9 mouse cellular contexts compared by ENCODE assay signal in the genomic region with DNA sequence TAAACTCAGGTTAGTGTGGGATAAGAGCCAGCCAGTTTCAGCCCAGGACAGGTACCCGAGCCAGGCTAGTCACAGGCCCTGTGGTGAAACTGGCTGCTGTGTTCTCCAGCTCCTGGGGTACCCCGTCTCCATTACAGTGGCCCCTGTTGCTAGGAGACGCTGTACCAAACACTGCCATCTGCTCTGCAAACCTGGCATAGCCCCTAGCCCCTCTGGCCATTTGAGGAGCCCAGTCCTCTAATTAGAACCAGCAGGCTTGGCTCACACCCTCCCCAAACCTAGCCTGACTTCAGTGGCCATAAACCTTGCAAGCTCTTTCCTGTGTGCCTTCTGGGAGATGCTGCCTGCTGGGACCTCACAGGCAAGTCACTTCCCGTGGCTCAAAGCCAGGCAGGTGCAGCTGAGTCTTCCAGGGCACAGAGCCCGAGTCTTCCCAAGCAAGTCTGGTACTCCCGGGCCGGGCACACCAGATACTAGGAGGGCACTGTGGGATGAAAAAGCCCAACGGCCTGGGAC.
DNase-seq lines count a peak whose midpoint lies in the region; ATAC-seq lines count a peak whose summit lies in the region.
"Had no signal": no experiment of that assay in that cellular context is flagged by ENCODE, and none has a peak within 500 bp of the region (broad histone marks: within the 10 kb centered on the region; RNA-seq: fewer than 3 reads in every experiment).

No protein-coding gene starts in this region.

- H3K27me3 ChIP-seq in embryonic facial prominence, embryonic 12.5 days: 0 out of 2 replicates have a peak, but pooled peaks cover 3% of the 10 kb centered on the region
- H3K27me3 ChIP-seq in hindbrain, embryonic 14.5 days (ENCODE audit: control insufficient read depth, insufficient read depth, low read length): no peaks in the 10 kb centered on the region
- H3K27me3 ChIP-seq in neural tube, embryonic 12.5 days (replicated peaks): no peaks in the 10 kb centered on the region
- peaks cover 14% of the 10 kb centered on the region for H3K27me3 ChIP-seq in heart, embryonic 12.5 days (replicated peaks)

- peak overlapping the region; percentile 77 for H3K27ac ChIP-seq in embryonic facial prominence, embryonic 12.5 days
- 0 out of 2 replicates have a peak overlapping the region, but pooled peaks have one; percentile 26 for H3K27ac ChIP-seq in hindbrain, embryonic 14.5 days
- H3K27ac ChIP-seq in neural tube, embryonic 12.5 days: no peak overlapping the region
- H3K27ac ChIP-seq in heart, embryonic 12.5 days (ENCODE audit: poor library complexity, severe bottlenecking): no peak overlapping the region
- H3K27ac ChIP-seq: macrophage had no signal

- WGBS in embryonic facial prominence, embryonic 12.5 days: 40% methylated on average over 8 of the region's 8 CpGs
- WGBS in hindbrain, embryonic 14.5 days: 45% methylated on average over 8 of the region's 8 CpGs
- 34% methylated on average over 8 of the region's 8 CpGs for WGBS in neural tube, embryonic 12.5 days
- 70% methylated on average over 8 of the region's 8 CpGs for WGBS in heart, embryonic 12.5 days

- H3K4me2 ChIP-seq in embryonic facial prominence, embryonic 12.5 days (replicated peaks): peak overlapping the region; percentile 21
- no peak overlapping the region for H3K4me2 ChIP-seq in hindbrain, embryonic 14.5 days (replicated peaks)
- no peak overlapping the region for H3K4me2 ChIP-seq in neural tube, embryonic 12.5 days (replicated peaks)
- no peak overlapping the region for H3K4me2 ChIP-seq in heart, embryonic 12.5 days

- intact Hi-C loops in left cerebral cortex, postnatal 4 days (cut with DNase I): no loop called here

- peaks cover 53% of the 10 kb centered on the region for H3K4me1 ChIP-seq in embryonic facial prominence, embryonic 12.5 days
- H3K4me1 ChIP-seq in hindbrain, embryonic 14.5 days (replicated peaks; ENCODE audit: control insufficient read depth, insufficient read depth, low read length): peaks cover 26% of the 10 kb centered on the region
- peaks cover 45% of the 10 kb centered on the region for H3K4me1 ChIP-seq in neural tube, embryonic 12.5 days
- H3K4me1 ChIP-seq in heart, embryonic 12.5 days (replicated peaks): peaks cover 30% of the 10 kb centered on the region

- no peak overlapping the region for H3K4me3 ChIP-seq in embryonic facial prominence, embryonic 12.5 days
- no peak overlapping the region for H3K4me3 ChIP-seq in hindbrain, embryonic 14.5 days (replicated peaks; ENCODE audit: low read length)
- H3K4me3 ChIP-seq in neural tube, embryonic 12.5 days: no peak overlapping the region
- H3K4me3 ChIP-seq in heart, embryonic 12.5 days: no peak overlapping the region

- no peaks in the 10 kb centered on the region for H3K9me3 ChIP-seq in embryonic facial prominence, embryonic 12.5 days
- H3K9me3 ChIP-seq in hindbrain, embryonic 14.5 days (ENCODE audit: control insufficient read depth, low read length): no peaks in the 10 kb centered on the region
- no peaks in the 10 kb centered on the region for H3K9me3 ChIP-seq in neural tube, embryonic 12.5 days
- H3K9me3 ChIP-seq in heart, embryonic 12.5 days (replicated peaks): no peaks in the 10 kb centered on the region

- no peak overlapping the region for H3K9ac ChIP-seq in embryonic facial prominence, embryonic 12.5 days
- H3K9ac ChIP-seq in hindbrain, embryonic 14.5 days: no peak overlapping the region; the same call in 1 of the 2 replicates
- H3K9ac ChIP-seq in neural tube, embryonic 12.5 days: no peak overlapping the region
- no peak overlapping the region for H3K9ac ChIP-seq in heart, embryonic 12.5 days

- ATAC-seq in embryonic facial prominence, embryonic 12.5 days (ENCODE audit: insufficient number of reproducible peaks, insufficient read depth, low FRiP score, low TSS enrichment): no peak
- peak; percentile 64 for ATAC-seq in hindbrain, embryonic 14.5 days (ENCODE audit: low FRiP score)
- peak; percentile 62 for ATAC-seq in neural tube, embryonic 12.5 days (ENCODE audit: low FRiP score, low read depth)
- no peak for ATAC-seq in CD4-positive, CD25-positive, alpha-beta regulatory T cell, adult 4 months
- ATAC-seq in heart, embryonic 12.5 days (ENCODE audit: insufficient number of reproducible peaks, low FRiP score): no peak

- H3K36me3 ChIP-seq in embryonic facial prominence, embryonic 12.5 days: no peaks in the 10 kb centered on the region
- H3K36me3 ChIP-seq in hindbrain, embryonic 14.5 days (replicated peaks; ENCODE audit: control insufficient read depth, insufficient read depth): no peaks in the 10 kb centered on the region
- no peaks in the 10 kb centered on the region for H3K36me3 ChIP-seq in neural tube, embryonic 12.5 days
- no peaks in the 10 kb centered on the region for H3K36me3 ChIP-seq in heart, embryonic 12.5 days

- peak; percentile 90 for DNase-seq in left cerebral cortex, postnatal 4 days
- no peak for DNase-seq in left cerebral cortex, adult 11 months (ENCODE audit: low spot score)
- DNase-seq in hindbrain, embryonic 14.5 days (ENCODE audit: low spot score): peak; percentile 50
- no peak for DNase-seq in frontal cortex, postnatal 25 days (ENCODE audit: low spot score in 2 of 2)

Comparison
In these comparisons a context has a peak if more than half of its experiments do, and no peak if none do; other contexts are left out.
1. DNase-seq: peak in left cerebral cortex, postnatal 4 days (single experiment) and hindbrain, embryonic 14.5 days (single experiment); none in left cerebral cortex, adult 11 months (single experiment) and frontal cortex, postnatal 25 days (0 of 2).
2. ATAC-seq: peak in hindbrain, embryonic 14.5 days (single experiment) and neural tube, embryonic 12.5 days (single experiment); none in embryonic facial prominence, embryonic 12.5 days (single experiment), CD4-positive, CD25-positive, alpha-beta regulatory T cell, adult 4 months (single experiment) and heart, embryonic 12.5 days (single experiment).
3. H3K27ac ChIP-seq: peak in embryonic facial prominence, embryonic 12.5 days (single experiment) and hindbrain, embryonic 14.5 days (single experiment); none in neural tube, embryonic 12.5 days (single experiment) and heart, embryonic 12.5 days (single experiment).